Mouse (Mus musculus) heart, embryonic 16.5 days (tissue): ENCODE measurements around the gene Mfsd4a. TPM values are rescaled to one million over a fixed set of nuclear protein-coding genes. Genes with fewer than 3 reads are reported as not detected.

ENCODE experiments used
- ATAC-seq: fragments of 200-750 bp; cut with Nextera tagmentation; replicated peaks from 2 replicates; pipeline ENCODE4 v1.8.0; 2017; ENCODE audit warnings: moderate number of reproducible peaks; ENCODE audit not compliant: insufficient read depth, low FRiP score; ENCODE audit errors: extremely low read depth
- H3K27ac ChIP-seq: fragments of 300-500 bp; sonication (generic); 2 replicates; pipeline ENCODE4 v1.5.1; 2014; ENCODE audit warnings: mild to moderate bottlenecking, low read length, control low read depth, moderate library complexity
- H3K27me3 ChIP-seq: fragments of 300-500 bp; sonication (generic); 2 replicates; pipeline ENCODE4 v1.6.1; 2014; ENCODE audit warnings: low read length, mixed read lengths; ENCODE audit not compliant: control insufficient read depth, insufficient read depth
- H3K36me3 ChIP-seq: fragments of 300-500 bp; sonication (generic); 2 replicates; pipeline ENCODE4 v1.6.1; 2014; ENCODE audit not compliant: control insufficient read depth, insufficient read depth
- H3K4me1 ChIP-seq: fragments of 300-500 bp; sonication (generic); 2 replicates; pipeline ENCODE4 v1.6.1; 2014; ENCODE audit warnings: low read length, mixed read lengths; ENCODE audit not compliant: control insufficient read depth, insufficient read depth
- H3K4me2 ChIP-seq: fragments of 300-500 bp; sonication (generic); 2 replicates; pipeline ENCODE4 v1.6.1; 2014; ENCODE audit warnings: low read depth, mild to moderate bottlenecking, control low read depth, low read length
- H3K4me3 ChIP-seq: fragments of 300-500 bp; sonication (generic); 2 replicates; pipeline ENCODE4 v1.5.1; 2014; ENCODE audit warnings: mild to moderate bottlenecking, control low read depth, low read length
- H3K9ac ChIP-seq: fragments of 300-500 bp; sonication (generic); 2 replicates; pipeline ENCODE4 v1.6.1; 2014; ENCODE audit warnings: low read length, control low read depth
- H3K9me3 ChIP-seq: fragments of 300-500 bp; sonication (generic); replicated peaks from 2 replicates; pipeline ENCODE4 v1.6.1; 2016; ENCODE audit warnings: low read length; ENCODE audit not compliant: control insufficient read depth
- WGBS: fragments of 180-500 bp; shearing (Covaris S2); extraction: QIAGEN DNeasy Blood & Tissue Kit; methylation state at CpG from one replicate; pipeline ENCODE4 v1.1.7; 2014; 5-methylcytosine and 5-hydroxymethylcytosine counted together
- polyA plus RNA-seq: library from polyadenylated mRNA; unstranded; fragments of >200 nt; fragmentation: Nextera tagmentation; extraction: Ambion mirVana; gene quantifications from 2 replicates; pipeline ENCODE4 v1.2.1, GENCODE M21; 2015

The Mfsd4a gene
- polyA plus RNA-seq, 1 experiment from 2014 or later: 8.5 TPM

DNA sequence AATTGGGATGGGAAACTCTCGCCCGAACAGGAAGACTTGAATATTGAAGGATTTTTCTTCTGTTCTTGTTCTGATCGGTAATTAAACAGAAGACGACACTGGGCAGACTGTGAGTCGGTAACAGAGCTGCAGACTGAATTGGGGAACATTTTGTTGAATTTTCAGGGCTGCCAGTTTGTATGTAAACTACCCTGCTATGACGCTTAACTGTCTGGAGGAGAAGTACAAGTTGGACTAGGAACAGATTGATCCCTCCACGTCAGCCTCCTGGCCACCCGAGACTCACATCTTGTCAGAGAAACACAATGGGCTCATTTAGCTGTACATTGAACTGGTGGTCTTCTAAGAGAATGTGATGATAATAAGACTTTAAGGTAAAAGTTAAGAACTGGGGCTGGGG is 55.0 kb downstream of the Mfsd4a start:
- peaks cover 14% of the 10 kb centered on the region for H3K4me1 ChIP-seq
- no peaks in the 10 kb centered on the region for H3K27me3 ChIP-seq
- H3K4me3 ChIP-seq: no peak overlapping the region
- no peak overlapping the region for H3K9ac ChIP-seq
- 84% methylated on average over 8 of the region's 8 CpGs for WGBS
- H3K27ac ChIP-seq: no peak overlapping the region
- no peaks in the 10 kb centered on the region for H3K9me3 ChIP-seq
- ATAC-seq: no peak
- no peak overlapping the region for H3K4me2 ChIP-seq
- H3K36me3 ChIP-seq: peaks cover 18% of the 10 kb centered on the region

DNA sequence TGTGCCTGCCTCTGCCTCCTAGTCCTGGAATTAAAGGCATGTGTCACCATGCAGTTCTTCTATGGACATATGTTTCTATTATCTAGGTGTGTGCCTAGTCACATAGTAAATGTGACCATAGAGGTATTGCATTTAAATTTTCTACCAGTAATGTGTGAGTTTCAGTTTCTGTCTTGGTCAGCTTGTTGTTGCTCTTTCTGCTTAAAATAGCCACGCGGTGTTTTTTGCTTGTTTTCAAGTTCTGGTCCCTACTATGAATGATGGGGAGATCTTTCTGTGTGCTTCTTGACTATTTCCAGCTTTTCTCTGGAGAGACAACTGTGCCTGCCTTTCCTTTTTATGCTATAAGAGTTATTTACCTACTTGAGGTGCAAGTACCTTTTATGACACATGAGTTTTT is 56.1 kb downstream of the Mfsd4a start:
- H3K4me1 ChIP-seq: peaks cover 15% of the 10 kb centered on the region
- no peak overlapping the region for H3K4me3 ChIP-seq
- peaks cover 15% of the 10 kb centered on the region for H3K36me3 ChIP-seq
- no peaks in the 10 kb centered on the region for H3K27me3 ChIP-seq
- H3K9me3 ChIP-seq: no peaks in the 10 kb centered on the region
- H3K4me2 ChIP-seq: no peak overlapping the region
- ATAC-seq: no peak
- no peak overlapping the region for H3K27ac ChIP-seq
- H3K9ac ChIP-seq: no peak overlapping the region
- 66% methylated on average over 2 of the region's 2 CpGs for WGBS

DNA sequence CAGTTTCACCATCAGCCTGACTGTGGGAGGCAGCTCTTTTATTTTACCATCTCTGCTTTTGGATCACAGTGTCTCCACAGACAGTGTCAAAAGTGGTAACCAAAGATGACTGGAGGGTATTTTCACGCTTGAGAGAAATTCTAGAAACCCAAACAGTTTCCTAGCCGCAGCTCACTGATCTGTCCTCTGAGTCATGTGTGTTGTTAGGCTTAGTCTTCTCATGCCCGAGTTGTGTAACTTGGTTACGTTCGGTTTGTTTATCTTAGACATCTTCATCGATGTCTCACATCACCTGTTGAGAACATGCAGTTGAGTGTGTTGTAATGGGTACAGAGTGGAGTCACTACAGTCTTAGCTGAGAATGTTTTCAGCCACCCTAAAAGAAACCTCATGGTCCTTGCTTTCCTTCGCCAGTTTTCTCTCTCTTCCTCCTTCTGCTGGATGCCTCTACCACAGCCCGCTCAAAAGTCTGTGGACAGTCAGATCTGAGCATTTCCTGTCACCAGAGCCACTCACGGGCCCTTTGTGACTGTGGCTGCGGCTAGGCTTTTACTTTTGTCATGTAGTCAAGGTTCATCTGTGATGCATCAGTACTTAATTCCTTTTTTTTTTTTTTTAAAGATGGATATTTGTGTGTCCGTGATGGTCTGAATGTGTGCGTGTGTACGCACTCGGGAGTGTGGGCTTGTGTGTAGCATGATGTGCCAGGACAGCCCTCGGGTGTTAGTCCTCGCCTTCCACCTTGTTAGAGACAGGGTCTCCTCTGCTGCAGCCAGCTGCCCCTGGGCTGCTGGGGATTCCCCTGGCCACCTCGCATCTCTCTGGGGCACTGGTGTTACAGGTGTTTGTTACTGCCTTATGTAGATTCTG is 57.0 kb downstream of the Mfsd4a start:
- peak overlapping the region; percentile 9; the same call in 1 of the 2 replicates for H3K27ac ChIP-seq
- H3K4me1 ChIP-seq: peaks cover 20% of the 10 kb centered on the region
- H3K36me3 ChIP-seq: peaks cover 11% of the 10 kb centered on the region
- no peak overlapping the region for H3K9ac ChIP-seq
- 79% methylated on average over 17 of the region's 17 CpGs for whole genome bisulfite sequencing
- H3K4me3 ChIP-seq: no peak overlapping the region; the same call in 1 of the 2 replicates
- no peak for ATAC-seq
- H3K27me3 ChIP-seq: no peaks in the 10 kb centered on the region
- H3K9me3 ChIP-seq: no peaks in the 10 kb centered on the region
- peak overlapping the region; percentile 63 for H3K4me2 ChIP-seq

DNA sequence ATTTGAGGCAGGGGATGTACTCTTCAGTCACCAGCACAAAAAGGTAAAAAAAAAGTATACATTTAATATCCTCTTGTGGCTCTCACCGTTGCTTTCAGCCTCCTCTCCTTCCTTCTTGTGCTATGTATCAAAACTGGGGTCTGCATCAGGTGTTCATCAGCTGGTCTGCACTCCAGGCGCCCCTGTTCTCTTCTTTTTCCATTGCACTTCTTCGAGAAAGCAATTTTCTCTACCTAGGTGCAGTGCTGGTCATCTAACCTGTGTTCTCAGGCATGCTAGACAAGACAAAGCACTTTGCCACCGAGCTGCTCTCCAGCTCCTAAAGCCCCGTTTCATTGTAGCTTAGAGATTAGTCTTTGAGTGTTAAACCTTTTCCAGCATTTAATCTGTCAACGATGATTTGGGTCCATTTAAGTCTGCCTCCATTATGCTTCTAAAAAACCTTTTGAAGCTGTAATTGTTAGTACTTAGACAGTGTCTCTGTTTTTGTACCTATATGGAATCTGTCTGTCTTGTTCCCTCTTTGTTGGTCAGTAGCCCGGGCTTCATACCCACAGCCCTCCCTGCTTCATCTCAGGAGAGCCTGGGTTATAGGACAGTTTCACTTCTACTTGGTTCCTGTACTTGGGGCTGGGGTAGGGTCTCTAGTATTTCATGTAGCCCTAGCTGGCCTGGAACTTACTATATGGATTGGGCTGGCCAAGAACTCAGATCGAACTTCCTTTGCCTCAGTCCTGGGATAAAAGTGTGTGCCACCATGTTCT is 58.8 kb downstream of the Mfsd4a start:
- peaks cover 23% of the 10 kb centered on the region for H3K4me1 ChIP-seq
- H3K27ac ChIP-seq: peak overlapping the region; percentile 99
- no peaks in the 10 kb centered on the region for H3K27me3 ChIP-seq
- ATAC-seq: no peak
- H3K4me2 ChIP-seq: peak overlapping the region; percentile 63
- H3K9me3 ChIP-seq: no peaks in the 10 kb centered on the region
- WGBS: 37% methylated on average over 8 of the region's 8 CpGs
- H3K9ac ChIP-seq: peak overlapping the region; percentile 96
- H3K36me3 ChIP-seq: no peaks in the 10 kb centered on the region
- peak overlapping the region; percentile 62 for H3K4me3 ChIP-seq

DNA sequence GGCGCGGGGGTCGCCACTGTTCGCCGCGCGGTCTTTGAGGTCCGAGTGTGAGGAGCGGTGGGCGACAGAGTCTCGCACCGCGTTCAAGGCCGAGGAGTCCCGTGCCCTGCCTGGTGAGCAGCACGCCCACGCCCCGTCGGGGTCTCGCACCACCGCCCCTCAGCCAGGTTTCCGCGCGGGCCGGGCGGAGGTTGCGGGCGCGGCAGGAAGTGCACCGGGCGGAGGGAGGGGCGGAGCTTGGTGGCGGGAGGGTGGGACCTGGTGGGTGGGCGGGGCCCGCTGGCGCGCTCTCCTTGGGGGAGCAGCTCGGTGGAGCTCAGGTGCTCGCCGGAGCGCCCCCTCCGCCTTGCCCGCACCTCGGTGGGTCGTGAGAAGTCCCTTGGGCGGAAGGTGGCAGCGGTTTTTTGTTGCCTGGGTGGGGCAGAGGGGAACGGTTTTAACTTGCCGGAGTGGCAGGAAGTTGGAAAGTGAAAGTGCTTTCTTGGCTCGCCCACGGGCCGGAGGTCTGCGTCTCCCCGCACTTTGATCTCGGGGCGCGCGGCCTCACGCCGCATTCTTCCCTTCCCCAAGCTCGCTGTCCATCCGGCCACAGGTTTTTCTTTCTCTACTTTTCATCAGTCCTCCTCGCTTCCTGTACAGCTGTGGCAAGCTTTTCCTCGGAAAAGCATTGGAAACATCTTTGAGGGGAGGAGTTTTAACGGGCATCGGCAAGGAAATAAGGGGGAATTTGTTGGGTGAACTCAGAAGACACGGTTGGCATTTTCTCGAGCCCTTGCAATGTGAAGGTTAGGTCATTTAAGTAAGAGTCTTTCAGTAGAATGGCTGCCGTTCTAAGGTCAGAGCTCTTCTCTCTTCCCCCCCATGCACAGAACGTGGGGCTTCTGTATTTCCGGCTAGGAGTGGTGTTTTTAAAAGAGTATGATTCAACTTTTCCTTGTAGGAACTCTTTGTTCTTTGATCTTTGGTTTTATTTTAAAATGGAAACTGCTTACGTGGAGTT is 59.7 kb downstream of the Mfsd4a start:
- Histone ChIP-seq H3K4me1 (peaks cover 28% of the 10 kb centered on the region), H3K27me3 (no peaks in the 10 kb centered on the region), H3K4me3 (peak overlapping the region; percentile 62), H3K4me2 (peak overlapping the region; percentile 63), H3K9ac (peak overlapping the region; percentile 96), H3K27ac (peak overlapping the region; percentile 99), H3K9me3 (no peaks in the 10 kb centered on the region), H3K36me3 (no peaks in the 10 kb centered on the region)
- peak; percentile 90 for ATAC-seq
- under 1% methylated on average over 67 of the region's 72 CpGs for WGBS

GRCm38 (mm10) chr1:132007282-132007815 is 60.5 kb downstream of the Mfsd4a start, which contains the start of gene Elk4:
TSS of gene Elk4 (plus strand) at chr1:132007607.
- H3K9me3 ChIP-seq: no peaks in the 10 kb centered on the region
- peak within 1 kb of the TSS; percentile 63 for H3K4me2 ChIP-seq
- peak within 1 kb of the TSS; percentile 62 for H3K4me3 ChIP-seq
- H3K27me3 ChIP-seq: no peaks in the 10 kb centered on the region
- H3K9ac ChIP-seq: peak within 1 kb of the TSS; percentile 96
- H3K4me1 ChIP-seq: peaks cover 29% of the 10 kb centered on the region
- no peaks in the 10 kb centered on the region for H3K36me3 ChIP-seq
- ATAC-seq: peak; percentile 86
- WGBS: 0% methylated on average over 47 of the region's 61 CpGs
- H3K27ac ChIP-seq: peak within 1 kb of the TSS; percentile 99

- Histone ChIP-seq H3K4me3 (peak overlapping the region; percentile 62), H3K27me3 (no peaks in the 10 kb centered on the region), H3K4me1 (peaks cover 27% of the 10 kb centered on the region), H3K36me3 (no peaks in the 10 kb centered on the region), H3K4me2 (peak overlapping the region; percentile 61), H3K27ac (peak overlapping the region; percentile 99), H3K9me3 (no peaks in the 10 kb centered on the region), H3K9ac (peak overlapping the region; percentile 96; the same call in 1 of the 2 replicates)
- WGBS: 29% methylated on average over 5 of the region's 5 CpGs
- ATAC-seq: no peak
Observed at GRCm38 (mm10) chr1:132006721-132007120, 61.1 kb downstream of the Mfsd4a start.

DNA sequence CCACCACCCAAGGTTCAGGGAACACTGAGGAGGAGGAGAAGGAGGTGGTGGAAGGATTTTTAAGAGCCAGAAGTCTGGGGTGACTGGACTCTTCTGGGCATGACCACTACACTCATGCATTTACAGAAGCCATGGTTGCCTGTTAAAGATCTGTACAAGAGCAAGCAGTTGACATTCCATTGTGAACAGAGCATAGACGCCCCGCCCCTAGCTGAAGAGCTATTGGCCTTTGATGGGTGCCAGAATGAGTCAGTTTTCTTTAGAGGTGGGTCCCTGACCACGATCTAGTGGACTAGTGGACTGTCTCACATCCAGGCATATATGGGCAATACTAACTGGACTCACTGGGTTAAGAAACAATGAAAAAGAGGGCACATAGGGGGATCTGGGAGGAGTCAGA is 61.8 kb downstream of the Mfsd4a start:
- H3K4me2 ChIP-seq: no peak overlapping the region
- H3K9me3 ChIP-seq: no peaks in the 10 kb centered on the region
- H3K4me3 ChIP-seq: no peak overlapping the region
- H3K27me3 ChIP-seq: no peaks in the 10 kb centered on the region
- no peak overlapping the region for H3K27ac ChIP-seq
- no peak overlapping the region for H3K9ac ChIP-seq
- H3K4me1 ChIP-seq: peaks cover 25% of the 10 kb centered on the region
- 68% methylated on average over 3 of the region's 3 CpGs for WGBS
- no peaks in the 10 kb centered on the region for H3K36me3 ChIP-seq
- ATAC-seq: no peak
